Mouse (Mus musculus) right cerebral cortex, postnatal 4 days (tissue): Measurements from ENCODE around the gene Snx21.

ENCODE experiments used
- DNase-seq: peaks from one replicate; pipeline ENCODE4 v3.0.0-alpha.2; 2022

Gene Snx21

DNA sequence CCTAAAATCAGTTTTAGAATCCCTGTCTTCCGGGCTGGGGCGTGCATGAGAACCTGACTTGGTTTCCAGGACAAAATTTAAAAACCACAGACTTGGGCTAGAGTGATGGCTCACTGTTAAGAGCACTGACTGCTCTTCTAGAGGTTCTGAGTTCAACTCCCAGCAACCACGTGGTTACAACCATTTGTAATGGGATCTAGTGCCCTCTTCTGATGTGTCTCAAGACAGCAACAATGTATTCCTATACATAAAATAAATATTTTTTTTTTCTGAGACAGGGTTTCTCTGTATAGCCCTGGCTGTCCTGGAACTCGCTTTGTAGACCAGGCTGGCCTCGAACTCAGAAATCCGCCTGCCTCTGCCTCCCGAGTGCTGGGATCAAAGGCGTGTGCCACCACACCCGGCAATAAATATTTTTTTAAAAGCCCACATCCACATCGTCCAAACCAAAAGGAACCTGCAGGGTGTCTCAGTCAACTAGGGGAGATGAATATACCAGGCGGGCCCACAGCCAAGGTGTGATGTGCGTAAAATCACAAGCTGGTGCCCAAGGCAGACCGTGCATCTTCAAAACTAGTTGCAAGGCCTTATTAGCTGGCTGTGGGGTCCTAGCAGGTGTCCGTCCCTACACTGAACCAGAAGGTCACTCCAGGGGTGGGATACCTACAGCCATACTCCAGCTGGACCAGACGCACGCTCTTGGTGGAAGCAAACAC, 46.6 kb downstream of the Snx21 start:
- DNase-seq = no peak

DNA sequence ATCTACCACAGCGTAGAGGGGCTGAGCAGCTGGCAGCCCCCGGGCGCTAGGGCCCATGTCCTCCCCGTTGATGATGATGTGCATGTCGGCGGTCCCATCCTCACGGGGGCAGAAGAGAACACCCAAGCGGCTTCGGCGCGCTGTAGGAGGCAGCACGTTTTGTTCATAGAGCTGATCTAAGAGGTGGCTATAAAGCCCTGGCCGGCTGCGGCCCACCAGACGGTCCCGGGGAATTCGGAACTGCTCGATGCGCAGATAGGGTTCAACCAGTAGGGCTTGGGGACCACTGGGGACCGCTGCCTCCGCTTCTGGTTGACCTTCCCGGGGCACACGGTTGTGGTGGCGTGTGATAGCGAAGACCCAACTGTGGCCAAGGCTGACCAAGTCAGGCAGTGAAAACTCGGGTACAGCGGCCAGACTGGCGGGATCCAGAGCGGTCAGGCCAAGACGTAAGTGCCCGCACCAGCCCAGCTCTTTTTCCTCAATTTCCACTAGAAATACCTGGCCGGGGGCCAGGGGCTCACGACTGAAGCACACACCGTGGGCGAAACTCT, 47.2 kb downstream of the Snx21 start, which contains the start of gene Ctsa:
TSS of gene Ctsa (plus strand) at position 126 of the 554 bp plus-strand sequence.
- peak; percentile 76 for DNase-seq

DNA sequence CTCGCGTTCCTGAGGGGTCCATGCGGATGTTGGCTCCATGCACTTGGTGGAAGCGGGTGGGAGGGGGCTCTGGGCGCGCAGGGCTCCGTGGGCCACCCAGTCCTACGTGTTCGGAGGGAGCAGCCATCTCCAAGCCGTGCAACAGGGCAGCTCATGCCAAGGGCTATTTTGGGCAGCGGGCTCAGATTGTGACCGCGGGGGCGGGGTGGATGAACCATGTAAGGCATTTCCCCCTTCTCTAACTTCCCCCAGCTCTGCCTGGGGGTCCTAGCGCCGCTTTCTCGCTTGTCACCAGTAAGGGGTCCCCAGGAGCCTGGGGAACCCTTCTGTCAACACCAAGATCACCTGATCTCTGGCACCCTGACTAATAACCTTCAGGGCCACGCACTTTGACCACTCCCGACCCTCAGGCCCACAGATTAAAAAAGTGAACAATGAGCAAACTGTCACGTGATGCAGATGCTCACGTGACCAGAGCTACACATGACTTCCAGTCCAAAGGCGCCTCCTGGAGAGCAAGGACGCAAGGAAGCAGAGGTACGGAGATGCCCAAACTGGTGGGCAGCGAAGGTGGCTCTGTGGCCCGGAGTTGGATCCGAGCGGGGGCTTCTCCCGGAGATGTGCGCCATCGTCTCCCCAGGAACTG, 47.8 kb downstream of the Snx21 start, which contains the start of gene Neurl2:
TSS of gene Neurl2 (minus strand) at position 143 of the 646 bp plus-strand sequence.
- peak; percentile 90 for DNase-seq

DNA sequence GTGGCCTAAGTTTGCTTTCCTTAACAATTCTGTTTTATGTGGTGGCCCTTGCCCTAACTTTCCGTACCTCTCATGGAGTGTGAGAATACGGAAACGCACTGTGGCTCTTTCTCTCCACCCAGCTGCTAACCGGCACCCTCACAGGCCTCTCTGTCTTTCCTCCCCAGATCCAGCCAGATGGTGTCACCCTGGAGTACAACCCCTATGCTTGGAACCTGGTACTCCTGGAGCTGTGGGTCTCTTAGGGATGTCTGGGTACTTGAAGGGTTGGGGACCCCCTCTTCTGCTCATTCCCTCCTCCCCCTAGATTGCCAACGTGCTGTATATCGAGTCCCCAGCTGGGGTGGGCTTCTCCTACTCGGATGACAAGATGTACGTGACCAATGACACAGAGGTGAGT, 48.9 kb downstream of the Snx21 start:
- DNase-seq = no peak

DNA sequence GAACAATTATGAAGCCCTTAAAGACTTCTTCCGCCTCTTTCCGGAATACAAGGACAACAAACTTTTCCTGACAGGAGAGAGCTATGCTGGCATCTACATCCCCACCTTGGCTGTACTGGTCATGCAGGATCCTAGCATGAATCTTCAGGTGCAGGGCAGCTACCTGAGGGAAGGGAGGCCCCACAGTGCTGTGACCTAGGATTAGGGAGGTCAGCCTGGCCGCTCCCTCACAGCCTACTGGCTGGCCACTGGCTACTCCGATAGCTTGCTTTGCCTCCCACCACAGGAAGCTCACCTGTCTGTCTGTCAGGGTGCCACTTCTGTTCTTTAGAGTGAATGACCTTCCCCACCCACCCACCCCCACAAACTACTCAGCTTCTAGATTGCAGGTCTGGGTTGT, 49.5 kb downstream of the Snx21 start:
- DNase-seq = no peak
